Mouse (Mus musculus) heart, postnatal 4 days (tissue): Measurements from ENCODE around the gene Olfr1336. TPM values are rescaled to one million over a fixed set of nuclear protein-coding genes. Genes with fewer than 3 reads are reported as not detected.
"Not testable (repeated sequence)": the region's sequence is repeated elsewhere in the genome, so short reads cannot be mapped to it uniquely, and the experiment has no call there.

Source experiments
- DNase-seq: peaks from one replicate; pipeline ENCODE4 v3.0.0; 2021
- total RNA-seq, 2 experiments: library from RNA; stranded (reverse); gene quantifications; 2 replicates each; pipeline ENCODE4 v1.2.3; 2021

Gene Olfr1336
- total RNA-seq: not detected

- no peak for DNase-seq
These were observed at the start of gene Olfr1336 for GRCm38 (mm10) chr7:6455868-6456267. TSS of gene Olfr1336 (plus strand) at chr7:6456168.

DNA sequence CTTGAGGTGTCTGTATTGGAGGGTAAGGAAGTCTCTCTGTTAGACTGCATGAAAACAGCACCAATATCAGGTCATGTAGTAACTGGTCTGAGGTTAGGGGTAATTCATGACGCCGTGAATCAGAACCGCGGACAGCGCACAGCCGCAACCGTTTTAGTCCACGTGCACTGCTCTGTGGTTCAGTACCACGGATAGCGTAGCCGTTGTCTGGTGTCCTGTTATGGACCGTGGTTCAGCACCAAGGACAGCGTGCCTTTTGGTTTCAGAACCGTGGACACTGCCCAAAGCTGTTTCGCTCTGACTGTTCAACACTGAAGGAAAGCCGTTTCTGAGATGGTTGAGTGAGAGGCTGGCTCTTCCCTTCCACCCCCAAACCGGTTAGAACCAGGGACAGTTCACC is 45.9 kb upstream of the Olfr1336 start, which contains the start of gene Gm20715:
Gene Gm20715 (plus strand): TSS at position 235 of the 400 bp plus-strand sequence.
- DNase-seq: peak; percentile 98

GRCm38 (mm10) chr7:6414626-6415441 is 41.1 kb upstream of the Olfr1336 start:
- DNase-seq: no peak

- no peak for DNase-seq
These were observed 40.6 kb upstream of the Olfr1336 start for GRCm38 (mm10) chr7:6415442-6415787.

DNA sequence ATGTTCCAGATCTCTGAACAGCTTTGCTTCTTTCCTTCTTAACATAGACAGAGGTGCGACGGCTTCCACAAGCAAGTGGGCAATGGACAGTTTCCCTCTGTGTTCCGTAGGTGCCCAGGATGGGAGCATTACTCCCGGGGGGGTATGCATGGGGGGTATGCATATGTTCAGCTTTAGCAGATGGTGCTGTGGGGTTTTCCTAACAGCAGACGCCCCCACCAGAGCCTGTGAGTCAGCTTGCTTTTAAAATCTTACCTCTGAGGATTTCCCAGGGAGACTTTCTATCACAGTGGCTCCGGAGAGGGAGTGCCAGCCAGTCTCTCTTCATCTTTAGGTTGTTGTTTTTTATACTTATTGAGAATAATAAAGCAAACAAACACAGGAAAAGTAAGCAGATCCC is 36.1 kb upstream of the Olfr1336 start:
- DNase-seq: no peak

GRCm38 (mm10) chr7:6429381-6429780 is 26.6 kb upstream of the Olfr1336 start:
- no peak for DNase-seq

- DNase-seq: peak; percentile 24
These were observed 25.6 kb upstream of the Olfr1336 start for GRCm38 (mm10) chr7:6430342-6430741.

- DNase-seq: no peak
These were observed 17.6 kb upstream of the Olfr1336 start, which contains the start of gene Olfr1344 for GRCm38 (mm10) chr7:6438388-6438787. TSS of gene Olfr1344 (plus strand) at chr7:6438688.

GRCm38 (mm10) chr7:6441173-6441572 is 14.8 kb upstream of the Olfr1336 start:
- no peak for DNase-seq

GRCm38 (mm10) chr7:6447771-6448170 is 8.2 kb upstream of the Olfr1336 start:
- DNase-seq: no peak

DNA sequence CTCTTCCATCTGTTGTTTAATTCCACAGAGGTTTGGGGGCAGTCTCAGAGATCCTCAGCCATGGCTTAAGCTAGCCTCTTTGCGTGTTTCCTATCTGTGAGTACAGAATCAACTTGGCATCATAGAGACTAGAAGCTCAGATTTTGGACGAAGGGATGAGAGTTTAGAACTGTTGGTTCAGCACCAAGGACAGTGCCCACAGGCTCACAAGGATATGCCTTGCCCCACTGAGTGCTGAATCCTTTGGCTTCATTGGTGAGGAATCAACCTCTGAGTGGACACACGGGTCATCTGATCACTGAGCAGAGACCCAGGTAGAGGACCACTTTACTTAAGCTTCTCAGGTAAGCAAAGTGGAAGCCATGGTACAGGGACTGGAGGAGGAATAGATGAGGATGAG is 431 bp downstream of the Olfr1336 start:
- DNase-seq: no peak

DNA sequence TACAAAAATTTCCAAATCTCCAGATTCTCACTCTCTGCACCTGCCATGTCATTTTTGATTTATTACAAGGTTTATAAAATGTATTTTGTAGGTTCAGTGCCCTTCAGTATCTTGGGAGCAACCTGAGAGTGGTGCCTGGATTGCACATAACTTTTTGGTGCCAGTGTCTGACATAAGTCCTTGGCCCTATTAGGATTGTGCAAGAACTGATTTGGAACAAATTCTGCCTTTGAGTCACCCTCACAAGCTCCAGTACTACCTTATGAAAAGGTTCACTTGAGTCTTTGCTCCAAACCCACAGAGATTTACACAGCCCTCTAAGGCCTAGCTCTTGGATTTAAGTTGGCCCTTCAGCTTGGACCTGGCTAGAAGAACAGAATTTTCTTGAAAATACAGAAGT is 11.0 kb downstream of the Olfr1336 start, which contains the start of gene Olfr1346:
Gene Olfr1346 (plus strand): TSS at position 151 of the 400 bp plus-strand sequence.
- no peak for DNase-seq

- not testable (repeated sequence) for DNase-seq
These were observed 21.7 kb downstream of the Olfr1336 start for GRCm38 (mm10) chr7:6477633-6478032.

GRCm38 (mm10) chr7:6486841-6487240 is 30.9 kb downstream of the Olfr1336 start, which contains the start of gene Olfr5:
TSS of gene Olfr5 (minus strand) at chr7:6486941.
- DNase-seq: no peak

DNA sequence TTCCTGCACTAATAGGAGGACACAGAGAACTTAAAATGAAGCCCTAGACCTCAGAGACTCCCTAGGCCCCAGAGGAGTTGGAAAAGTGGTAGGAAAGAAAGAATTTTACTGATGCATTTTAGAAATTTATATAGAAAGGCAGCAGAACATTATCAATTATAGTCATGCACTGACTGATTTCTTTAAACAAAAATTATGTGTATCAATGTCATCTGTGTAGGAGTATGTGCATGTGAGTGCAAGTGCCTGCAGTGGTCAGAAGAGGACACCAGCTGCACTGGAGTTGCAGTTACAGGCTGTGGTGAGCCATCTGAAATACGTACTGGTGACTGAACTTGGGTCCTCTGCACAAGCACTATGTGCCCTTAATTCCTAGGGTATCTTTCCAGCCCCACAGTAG is 43.7 kb downstream of the Olfr1336 start, which contains the start of gene Olfr1347:
Gene Olfr1347 (minus strand): TSS at position 101 of the 400 bp plus-strand sequence.
- no peak for DNase-seq

- DNase-seq: no peak
These were observed 52.7 kb downstream of the Olfr1336 start, which contains the start of gene Olfr1348 for GRCm38 (mm10) chr7:6508648-6509047. TSS of gene Olfr1348 (minus strand) at chr7:6508748.

Other genes with a start within 250 kb of the Olfr1336 start
- gene Zscan5b, start 233.9 kb upstream of the Olfr1336 start, total RNA-seq: not detected
- not detected for gene Epp13, start 203.5 kb upstream of the Olfr1336 start, total RNA-seq
- gene Zfp667, start 169.6 kb upstream of the Olfr1336 start, total RNA-seq: 1 to 10 TPM; 1.5 to 1.9 TPM
- 1 to 10 TPM; 1.8 to 2.5 TPM for gene Zfp583, start 124.9 kb upstream of the Olfr1336 start, total RNA-seq
- gene Gm3854, start 112.4 kb upstream of the Olfr1336 start, total RNA-seq: under 1 TPM; 0.24 to 0.38 TPM
- 1 to 10 TPM; 1.5 to 2.4 TPM for gene Zfp78, start 92.9 kb upstream of the Olfr1336 start, total RNA-seq
- 1 to 10 TPM; 6.3 to 8.3 TPM for gene Zfp28, start 72.9 kb upstream of the Olfr1336 start, total RNA-seq
- gene Smim17, start 57.5 kb upstream of the Olfr1336 start, total RNA-seq: not detected
- gene Gm20715, start 45.9 kb upstream of the Olfr1336 start, total RNA-seq: not detected
- gene Olfr1344, start 17.5 kb upstream of the Olfr1336 start, total RNA-seq: not detected
- not detected for gene Olfr1346, start 10.9 kb downstream of the Olfr1336 start, total RNA-seq
- not detected for gene Olfr5, start 30.8 kb downstream of the Olfr1336 start, total RNA-seq
- not detected for gene Olfr1347, start 43.6 kb downstream of the Olfr1336 start, total RNA-seq
- not detected for gene Olfr1348, start 52.6 kb downstream of the Olfr1336 start, total RNA-seq
- gene Olfr1349, start 66.8 kb downstream of the Olfr1336 start, total RNA-seq: not detected
- gene Olfr1350, start 108.7 kb downstream of the Olfr1336 start, total RNA-seq: not detected
- 10 to 100 TPM; 20.6 to 20.8 TPM for gene Zim1, start 240.3 kb downstream of the Olfr1336 start, total RNA-seq